Mouse (Mus musculus) embryonic stem cell, embryonic (primary cell): Measurements from ENCODE around the gene Ptrh1.

ENCODE experiments used
- CTCF ChIA-PET, 4 experiments: fragments of 300-600 bp in 2 of 4; fragments of 350-600 bp in 2 of 4; sonication (Branson Sonifier 250); formaldehyde crosslinking; loops; one replicate each; lab custom pipeline; 2022; ENCODE audit warnings: inconsistent platforms in 2 of 4; lab: Charles Lee
- POLR2A ChIA-PET, 4 experiments: fragments of 300-600 bp in 2 of 4; fragments of 350-600 bp in 2 of 4; sonication (Branson Sonifier 250); formaldehyde crosslinking; loops; one replicate each; lab custom pipeline; 2022; ENCODE audit warnings: antibody characterized with exemption in 4 of 4, inconsistent platforms in 1 of 4; lab: Charles Lee

The Ptrh1 gene

GRCm38 (mm10) chr2:32768661-32769285 lies 6.8 kb upstream of the Ptrh1 start:
- CTCF ChIA-PET: interaction anchor here in 3 of 4 experiments (0.6 to 2.2 kb wide), 8 partner anchors 8 to 90 kb away, joined by 3 to 7 read pairs (median 5); partner anchors contain the start of gene Tor2a (in 3 of the 3)
- POLR2A ChIA-PET: interaction anchor here in 3 of 4 experiments (0.6 to 4.3 kb wide), 9 partner anchors 12 to 363 kb away, joined by 3 to 28 read pairs (median 3); partner anchors contain the start of genes Fpgs (in 1 of the 3), Garnl3 (in 1 of the 3) and Tor2a (in 1 of the 3)

GRCm38 (mm10) chr2:32769327-32770085 lies 6.1 kb upstream of the Ptrh1 start:
- CTCF ChIA-PET: interaction anchor here in 3 of 4 experiments (1.2 to 2.2 kb wide), 8 partner anchors 8 to 90 kb away, joined by 3 to 7 read pairs (median 5); partner anchors contain the start of gene Tor2a (in 3 of the 3)

GRCm38 (mm10) chr2:32771886-32772285 lies 3.7 kb upstream of the Ptrh1 start:
- CTCF ChIA-PET: interaction anchor here (0.5 to 2.1 kb wide), 15 partner anchors 9 to 807 kb away, joined by 3 to 12 read pairs (median 4); partner anchors contain the start of genes Tor2a (in 2 of the 4) and Slc2a8 (in 1 of the 4)
- POLR2A ChIA-PET: interaction anchor here in 2 of 4 experiments (0.6 to 1.3 kb wide), 9 partner anchors 8 to 810 kb away, joined by 3 to 8 read pairs (median 3); partner anchors contain the start of genes Cdk9 (in 1 of the 2) and St6galnac4 (in 1 of the 2)

More at GRCm38 (mm10) chr2:32769327-32770085, 6.1 kb upstream of the Ptrh1 start:
- POLR2A ChIA-PET: interaction anchor here in 1 of 4 experiments (1.0 to 4.3 kb wide), 5 partner anchors 13 to 108 kb away, joined by 3 to 28 read pairs (median 3); partner anchors contain the start of gene Tor2a

- POLR2A ChIA-PET: interaction anchor here in 1 of 4 experiments (1.0 to 1.3 kb wide), 3 partner anchors 26 to 185 kb away, joined by 3 to 5 read pairs (median 5); partner anchors contain the start of gene St6galnac4
- CTCF ChIA-PET: interaction anchor here (0.5 to 2.1 kb wide), 6 partner anchors 15 to 135 kb away, joined by 3 to 12 read pairs (median 3); partner anchors contain the start of gene Tor2a (in 1 of the 4)
Measured at GRCm38 (mm10) chr2:32772626-32773279, 2.8 kb upstream of the Ptrh1 start.

- POLR2A ChIA-PET: interaction anchor here in 3 of 4 experiments (0.6 to 1.5 kb wide), 7 partner anchors 9 to 132 kb away, joined by 3 to 6 read pairs (median 3); partner anchors contain the start of gene Eng (in 1 of the 3)
- CTCF ChIA-PET: interaction anchor here in 1 of 4 experiments (1.7 to 1.8 kb wide), 2 partner anchors 68 to 83 kb away, joined by 5 to 7 read pairs; no protein-coding TSS in a partner anchor
Measured at GRCm38 (mm10) chr2:32776192-32776591, 606 bp downstream of the Ptrh1 start.

GRCm38 (mm10) chr2:32778081-32778480 lies 2.5 kb downstream of the Ptrh1 start:
- POLR2A ChIA-PET: interaction anchor here in 2 of 4 experiments (0.9 to 2.3 kb wide), 7 partner anchors 21 to 184 kb away, joined by 3 to 6 read pairs (median 3); partner anchors contain the start of genes Lrsam1 (in 1 of the 2), Rpl12 (in 1 of the 2) and Tor2a (in 1 of the 2)
- CTCF ChIA-PET: interaction anchor here (0.5 to 5.2 kb wide), 17 partner anchors 8 to 624 kb away, joined by 3 to 98 read pairs (median 8); partner anchors contain the start of gene Tor2a (in 1 of the 4)

GRCm38 (mm10) chr2:32779131-32779530 lies 3.5 kb downstream of the Ptrh1 start:
- CTCF ChIA-PET: interaction anchor here (0.5 to 5.2 kb wide), 72 partner anchors 9 to 623 kb away, joined by 3 to 98 read pairs (median 4); partner anchors contain the start of genes Tor2a (in 3 of the 4), Cdk9 (in 1 of the 4) and Garnl3 (in 1 of the 4)
- POLR2A ChIA-PET: interaction anchor here in 3 of 4 experiments (0.7 to 2.3 kb wide), 22 partner anchors 16 to 184 kb away, joined by 3 to 9 read pairs (median 3); partner anchors contain the start of genes Lrsam1 (in 2 of the 3), Rpl12 (in 2 of the 3), Cdk9 (in 1 of the 3) and Tor2a (in 1 of the 3)

- ChIA-PET CTCF (interaction anchor here (0.5 to 5.2 kb wide), 45 partner anchors 8 to 570 kb away, joined by 3 to 98 read pairs (median 5); partner anchors contain the start of genes Tor2a (in 2 of the 4) and Pip5kl1 (in 1 of the 4)), POLR2A (interaction anchor here in 3 of 4 experiments (0.7 to 2.3 kb wide), 13 partner anchors 8 to 182 kb away, joined by 3 to 10 read pairs (median 4); partner anchors contain the start of genes Lrsam1 (in 3 of the 3) and Rpl12 (in 3 of the 3))
Measured at GRCm38 (mm10) chr2:32779714-32780113, 4.1 kb downstream of the Ptrh1 start.

- ChIA-PET CTCF (interaction anchor here (0.7 to 5.2 kb wide), 43 partner anchors 10 to 682 kb away, joined by 3 to 98 read pairs (median 5); partner anchors contain the start of genes Tor2a (in 2 of the 4) and 9430097D07Rik (in 1 of the 4)), POLR2A (interaction anchor here (0.5 to 2.1 kb wide), 27 partner anchors 11 to 676 kb away, joined by 3 to 14 read pairs (median 3); partner anchors contain the start of genes Tor2a (in 2 of the 4), Cdk9 (in 1 of the 4), Fpgs (in 1 of the 4) and Garnl3 (in 1 of the 4))
Measured at GRCm38 (mm10) chr2:32781710-32782109, 6.1 kb downstream of the Ptrh1 start.

GRCm38 (mm10) chr2:32784048-32784681 lies 8.6 kb downstream of the Ptrh1 start, which contains the start of gene Cfap157:
TSS of gene Cfap157 (minus strand) at chr2:32784428.
- ChIA-PET CTCF (interaction anchor here (0.6 to 2.8 kb wide), 10 partner anchors 13 to 209 kb away, joined by 3 to 9 read pairs (median 3); partner anchors contain the start of gene Pip5kl1 (in 1 of the 4)), POLR2A (interaction anchor here in 2 of 4 experiments (0.5 to 2.6 kb wide), 9 partner anchors 10 to 1978 kb away, joined by 3 to 9 read pairs (median 4); partner anchors contain the start of genes Lrsam1 (in 1 of the 2) and Rpl12 (in 1 of the 2))

- ChIA-PET CTCF (interaction anchor here (0.6 to 4.4 kb wide), 40 partner anchors 8 to 504 kb away, joined by 3 to 24 read pairs (median 4); partner anchors contain the start of gene Tor2a (in 1 of the 4)), POLR2A (interaction anchor here in 3 of 4 experiments (0.6 to 2.9 kb wide), 17 partner anchors 13 to 471 kb away, joined by 3 to 11 read pairs (median 3); partner anchors contain the start of gene Dpm2 (in 1 of the 3))
Measured at GRCm38 (mm10) chr2:32787176-32787575, 11.6 kb downstream of the Ptrh1 start.

- POLR2A ChIA-PET: interaction anchor here in 2 of 4 experiments (1.1 to 2.9 kb wide), 7 partner anchors 9 to 218 kb away, joined by 3 to 11 read pairs (median 3); partner anchors contain the start of gene Dpm2 (in 1 of the 2)
- CTCF ChIA-PET: interaction anchor here in 3 of 4 experiments (1.0 to 4.4 kb wide), 11 partner anchors 9 to 140 kb away, joined by 3 to 24 read pairs (median 8); partner anchors contain the start of gene Tor2a (in 1 of the 3)
Measured at GRCm38 (mm10) chr2:32788581-32788980, 13.0 kb downstream of the Ptrh1 start.

GRCm38 (mm10) chr2:32791297-32791696 lies 15.7 kb downstream of the Ptrh1 start:
- ChIA-PET POLR2A (interaction anchor here in 1 of 4 experiments (1.5 kb wide), 1 partner anchor 13 kb away, joined by 4 read pairs; no protein-coding TSS in a partner anchor), CTCF (interaction anchor here in 2 of 4 experiments (0.6 to 0.7 kb wide), 2 partner anchors 30 to 66 kb away, joined by 3 read pairs; no protein-coding TSS in a partner anchor)

- ChIA-PET CTCF (interaction anchor here in 2 of 4 experiments (0.7 to 1.4 kb wide), 3 partner anchors 17 to 391 kb away, joined by 3 to 4 read pairs (median 3); partner anchors contain the start of gene Tor2a (in 1 of the 2)), POLR2A (interaction anchor here in 1 of 4 experiments (0.8 to 1.6 kb wide), 3 partner anchors 11 to 168 kb away, joined by 3 read pairs; no protein-coding TSS in a partner anchor)
Measured at GRCm38 (mm10) chr2:32795748-32796418, 20.3 kb downstream of the Ptrh1 start.
